Mouse (Mus musculus) forebrain, embryonic 10.5 days (tissue): Measurements from ENCODE around the gene Rnf157. TPM values are rescaled to one million over a fixed set of nuclear protein-coding genes. Genes with fewer than 3 reads are reported as not detected.

ENCODE experiments used
- DNase-seq: peaks from one replicate; pipeline ENCODE4 v3.0.0-alpha.2; 2017; ENCODE audit warnings: low spot score; ENCODE audit errors: extremely low spot score
- H3K27ac ChIP-seq: fragments of 300-500 bp; sonication (generic); 2 replicates; pipeline ENCODE4 v1.5.1; 2016; ENCODE audit warnings: mild to moderate bottlenecking
- H3K27me3 ChIP-seq: fragments of 300-500 bp; sonication (generic); 2 replicates; pipeline ENCODE4 v1.6.1; 2016; ENCODE audit warnings: mild to moderate bottlenecking; ENCODE audit not compliant: poor library complexity, severe bottlenecking
- H3K36me3 ChIP-seq: fragments of 300-500 bp; sonication (generic); replicated peaks from 2 replicates; pipeline ENCODE4 v1.6.1; 2016; ENCODE audit warnings: mild to moderate bottlenecking, moderate library complexity
- H3K4me1 ChIP-seq: fragments of 300-500 bp; sonication (generic); 2 replicates; pipeline ENCODE4 v1.6.1; 2016
- H3K4me3 ChIP-seq: fragments of 300-500 bp; sonication (generic); 2 replicates; pipeline ENCODE4 v1.5.1; 2016; ENCODE audit warnings: mild to moderate bottlenecking, moderate library complexity
- H3K9me3 ChIP-seq: fragments of 300-500 bp; sonication (generic); 2 replicates; pipeline ENCODE4 v1.6.1; 2016; ENCODE audit warnings: mild to moderate bottlenecking, moderate library complexity
- WGBS: fragments of 180-500 bp; shearing (Covaris S2); methylation state at CpG from one replicate; pipeline ENCODE4 v1.1.7; 2016; 5-methylcytosine and 5-hydroxymethylcytosine counted together
- polyA plus RNA-seq: library from polyadenylated mRNA; unstranded; fragments of >200 nt; fragmentation: Nextera tagmentation; extraction: Ambion mirVana; gene quantifications from 2 replicates; pipeline ENCODE4 v1.2.1, GENCODE M21; 2016

The Rnf157 gene
- polyA plus RNA-seq, 1 experiment from 2014 or later, result 5.7 TPM

- DNase-seq, result no peak
- Histone ChIP-seq H3K9me3 (no peaks in the 10 kb centered on the region), H3K27ac (no peak overlapping the region), H3K4me3 (no peak overlapping the region), H3K4me1 (peaks cover 8% of the 10 kb centered on the region), H3K27me3 (peaks cover 39% of the 10 kb centered on the region), H3K36me3 (peaks cover 50% of the 10 kb centered on the region)
- 72% methylated on average over 5 of the region's 5 CpGs for WGBS
These were observed 125.5 kb downstream of the Rnf157 start for GRCm38 (mm10) chr11:116287351-116287750.

Other genes starting within 250 kb of the Rnf157 start
- 63.5 and 67.7 TPM in 2 replicates for gene Fbf1, start 244.9 kb downstream of the Rnf157 start, polyA plus RNA-seq
- 51.7 and 57.1 TPM in 2 replicates for gene Ten1, start 214.2 kb downstream of the Rnf157 start, polyA plus RNA-seq
- 19.8 and 19.9 TPM in 2 replicates for gene Acox1, start 214.0 kb downstream of the Rnf157 start, polyA plus RNA-seq
- 0.47 and 0.48 TPM in 2 replicates for gene Evpl, start 175.0 kb downstream of the Rnf157 start, polyA plus RNA-seq
- gene Srp68, start 138.8 kb downstream of the Rnf157 start, polyA plus RNA-seq, result 99.3 and 105 TPM in 2 replicates
- gene Galr2, start 132.1 kb downstream of the Rnf157 start, polyA plus RNA-seq, result 0.07 TPM in 2 replicates
- 56.5 and 60.5 TPM in 2 replicates for gene Exoc7, start 105.8 kb downstream of the Rnf157 start, polyA plus RNA-seq
- 3.3 and 4.4 TPM in 2 replicates for gene Foxj1, start 77.6 kb downstream of the Rnf157 start, polyA plus RNA-seq
- 31.6 and 33.1 TPM in 2 replicates for gene Ubald2, start 21.1 kb upstream of the Rnf157 start, polyA plus RNA-seq
- 0.16 and 0.24 TPM in 2 replicates for gene Qrich2, start 53.2 kb upstream of the Rnf157 start, polyA plus RNA-seq
- 200 and 209 TPM in 2 replicates for gene Prpsap1, start 81.2 kb upstream of the Rnf157 start, polyA plus RNA-seq
- gene Sphk1, start 117.9 kb upstream of the Rnf157 start, polyA plus RNA-seq, result 4.0 and 4.6 TPM in 2 replicates
- gene Ube2o, start 168.4 kb upstream of the Rnf157 start, polyA plus RNA-seq, result 9.2 and 10.5 TPM in 2 replicates
- gene Aanat, start 173.4 kb upstream of the Rnf157 start, polyA plus RNA-seq, result not detected in 2 replicates
- 3.5 and 4.0 TPM in 2 replicates for gene Rhbdf2, start 214.0 kb upstream of the Rnf157 start, polyA plus RNA-seq
- 0.62 and 1.1 TPM in 2 replicates for gene Prcd, start 240.5 kb upstream of the Rnf157 start, polyA plus RNA-seq
- 2.5 and 2.9 TPM in 2 replicates for gene Cygb, start 241.3 kb upstream of the Rnf157 start, polyA plus RNA-seq